Mouse (Mus musculus) MEL (cell line): ENCODE results near the gene Gm15217.

Source experiments
- CTCF ChIP-seq, 3 experiments: IDR thresholded peaks in 2 of 3; conservative IDR thresholded peaks in 1 of 3; 2 replicates each; pipeline ENCODE4 v1.5.1; 2011 to 2012; ENCODE audit warnings: low read length in 3 of 3, low read depth in 2 of 3, mild to moderate bottlenecking in 2 of 3, improper control_type of control experiment in 1 of 3, inconsistent platforms in 1 of 3, mixed read lengths in 1 of 3, moderate library complexity in 1 of 3; ENCODE audit not compliant: control insufficient read depth in 1 of 3, insufficient read depth in 1 of 3, poor library complexity in 1 of 3, severe bottlenecking in 1 of 3
- EP300 ChIP-seq, 2 experiments: IDR thresholded peaks; 2 replicates each; pipeline ENCODE4 v1.6.1; 2011; ENCODE audit warnings: improper control_type of control experiment in 2 of 2, low read length in 2 of 2, low read depth in 1 of 2, mild to moderate bottlenecking in 1 of 2
- GATA1 ChIP-seq: IDR thresholded peaks from 2 replicates; pipeline ENCODE4 v1.6.1; 2011; ENCODE audit warnings: low read depth, low read length, improper control_type of control experiment
- HCFC1 ChIP-seq: IDR thresholded peaks from 2 replicates; pipeline ENCODE4 v1.6.1; 2012; ENCODE audit warnings: low read depth, mild to moderate bottlenecking, inconsistent platforms, low read length, improper control_type of control experiment, moderate library complexity
- MAFK ChIP-seq: IDR thresholded peaks from 2 replicates; pipeline ENCODE4 v1.6.1; 2011; ENCODE audit warnings: low read depth, mild to moderate bottlenecking, low read length, improper control_type of control experiment, borderline replicate concordance
- MAX ChIP-seq: IDR thresholded peaks from 2 replicates; pipeline ENCODE4 v1.6.1; 2011; ENCODE audit warnings: low read length, improper control_type of control experiment
- MXI1 ChIP-seq: IDR thresholded peaks from 2 replicates; pipeline ENCODE4 v1.6.1; 2011; ENCODE audit warnings: mild to moderate bottlenecking, low read depth, low read length, improper control_type of control experiment
- NRF1 ChIP-seq: IDR thresholded peaks from 2 replicates; pipeline ENCODE4 v1.6.1; 2014; ENCODE audit warnings: low read depth, mild to moderate bottlenecking, inconsistent platforms, low read length, improper control_type of control experiment, moderate library complexity; ENCODE audit not compliant: poor library complexity, insufficient read depth, severe bottlenecking
- POLR2A ChIP-seq, 2 experiments: IDR thresholded peaks; 2 replicates each; pipeline ENCODE4 v1.6.1; 2011 to 2012; ENCODE audit warnings: low read length in 2 of 2, mild to moderate bottlenecking in 2 of 2, control low read depth in 1 of 2, improper control_type of control experiment in 1 of 2, low read depth in 1 of 2, moderate library complexity in 1 of 2; ENCODE audit not compliant: control insufficient read depth in 1 of 2, insufficient read depth in 1 of 2, poor library complexity in 1 of 2
- RAD21 ChIP-seq: IDR thresholded peaks from 2 replicates; pipeline ENCODE4 v1.6.1; 2011; ENCODE audit warnings: mild to moderate bottlenecking, low read depth, low read length, improper control_type of control experiment
- UBTF ChIP-seq: IDR thresholded peaks from 2 replicates; pipeline ENCODE4 v1.6.1; 2012; ENCODE audit warnings: low read depth, mild to moderate bottlenecking, inconsistent platforms, low read length, improper control_type of control experiment, moderate library complexity, borderline replicate concordance; ENCODE audit not compliant: insufficient read depth
- USF1 ChIP-seq: IDR thresholded peaks from 2 replicates; pipeline ENCODE4 v1.6.1; 2014; ENCODE audit warnings: low read depth, mild to moderate bottlenecking, inconsistent platforms, low read length, improper control_type of control experiment, moderate library complexity

- no peak for TF ChIP-seq CTCF (IDR thresholded peaks at IDR 0.05 in 2 of 3, conservative IDR thresholded peaks at IDR 0.05 in 1 of 3; ENCODE audit: control insufficient read depth in 1 of 3, insufficient read depth in 1 of 3, low read depth in 2 of 3, low read length in 3 of 3, poor library complexity in 1 of 3, severe bottlenecking in 1 of 3)
- TF ChIP-seq USF1 = no peak
- no peak for TF ChIP-seq GATA1
- TF ChIP-seq MXI1 = no peak
- TF ChIP-seq RAD21 = no peak
- no peak for TF ChIP-seq HCFC1
- TF ChIP-seq POLR2A (IDR thresholded peaks at IDR 0.05; ENCODE audit: control insufficient read depth in 1 of 2, insufficient read depth in 1 of 2, low read depth in 1 of 2, low read length in 2 of 2, poor library complexity in 1 of 2) = no peak
- no peak for TF ChIP-seq MAX
- TF ChIP-seq UBTF = no peak
- TF ChIP-seq MAFK = no peak
- TF ChIP-seq NRF1 = no peak
- TF ChIP-seq EP300 (IDR thresholded peaks at IDR 0.05; ENCODE audit: low read depth in 1 of 2, low read length in 2 of 2) = no peak
These were observed 29.1 kb downstream of the Gm15217 start for GRCm38 (mm10) chr14:46408319-46408718.
